Mouse (Mus musculus) CH12.LX (cell line): ENCODE results near the gene Gm6993. TPM values are rescaled to one million over a fixed set of nuclear protein-coding genes. Genes with fewer than 3 reads are reported as not detected.

Source experiments
- DNase-seq: peaks from one replicate; pipeline ENCODE4 v3.0.0-alpha.2; 2013; ENCODE audit errors: extremely low read depth
- H3K27ac ChIP-seq: 2 replicates; pipeline ENCODE4 v1.5.1; 2012; ENCODE audit warnings: low read depth, mild to moderate bottlenecking, control low read depth, moderate library complexity; ENCODE audit not compliant: insufficient read depth
- H3K27me3 ChIP-seq: replicated peaks from 2 replicates; pipeline ENCODE3; 2012; ENCODE audit warnings: inconsistent platforms
- H3K36me3 ChIP-seq, 2 experiments: replicated peaks in 1 of 2; 2 replicates each; pipeline versions ENCODE3 to v1.6.1; 2012; ENCODE audit warnings: inconsistent platforms in 1 of 2, low read length in 1 of 2, mild to moderate bottlenecking in 1 of 2, mixed read lengths in 1 of 2, moderate library complexity in 1 of 2; ENCODE audit not compliant: control insufficient read depth in 1 of 2, insufficient read depth in 1 of 2
- H3K4me1 ChIP-seq, 2 experiments: 2 replicates each; pipeline ENCODE4 v1.6.1; 2012; ENCODE audit warnings: inconsistent platforms in 1 of 2, moderate library complexity in 1 of 2; ENCODE audit not compliant: insufficient read depth in 2 of 2, control insufficient read depth in 1 of 2
- H3K4me2 ChIP-seq: 2 replicates; pipeline ENCODE4 v1.6.1; 2012; ENCODE audit warnings: low read depth, mild to moderate bottlenecking, control low read depth; ENCODE audit not compliant: poor library complexity, insufficient read depth, severe bottlenecking
- H3K4me3 ChIP-seq, 3 experiments: fragments of 150-350 bp in 1 of 3; sonication (generic) in 1 of 3; replicated peaks in 1 of 3; 2 replicates each; pipeline versions ENCODE3 to v1.5.1; 2011 to 2012; ENCODE audit warnings: low read depth in 2 of 3, low read length in 2 of 3, mild to moderate bottlenecking in 2 of 3, moderate library complexity in 2 of 3, control low read depth in 1 of 3, improper control_type of control experiment in 1 of 3, inconsistent platforms in 1 of 3, mixed read lengths in 1 of 3; ENCODE audit not compliant: poor library complexity in 1 of 3
- H3K79me2 ChIP-seq: replicated peaks from 2 replicates; pipeline ENCODE4 v1.6.1; 2012; ENCODE audit warnings: mild to moderate bottlenecking, moderate library complexity; ENCODE audit not compliant: control insufficient read depth, poor library complexity, insufficient read depth, severe bottlenecking; ENCODE audit errors: extremely low read depth
- H3K9ac ChIP-seq: 2 replicates; pipeline ENCODE4 v1.6.1; 2012; ENCODE audit warnings: low read depth, mild to moderate bottlenecking, control low read depth, moderate library complexity; ENCODE audit not compliant: insufficient read depth
- H3K9me3 ChIP-seq: replicated peaks from 2 replicates; pipeline ENCODE3; 2012; ENCODE audit warnings: low read length, inconsistent platforms, mixed read lengths
- ETS1 ChIP-seq: conservative IDR thresholded peaks from 2 replicates; pipeline ENCODE4 v1.6.1; 2012; ENCODE audit warnings: low read depth, mild to moderate bottlenecking, inconsistent platforms, low read length, improper control_type of control experiment, moderate library complexity
- GABPA ChIP-seq: IDR thresholded peaks from 2 replicates; pipeline ENCODE4 v1.6.1; 2012; ENCODE audit warnings: low read depth, low read length, improper control_type of control experiment, inconsistent platforms; ENCODE audit not compliant: insufficient replicate concordance
- HCFC1 ChIP-seq: IDR thresholded peaks from 2 replicates; pipeline ENCODE4 v1.6.1; 2012; ENCODE audit warnings: low read depth, mild to moderate bottlenecking, inconsistent platforms, low read length, improper control_type of control experiment
- KAT2A ChIP-seq: IDR thresholded peaks from 2 replicates; pipeline ENCODE4 v1.6.1; 2012; ENCODE audit warnings: low read length, improper control_type of control experiment, inconsistent platforms; ENCODE audit not compliant: insufficient replicate concordance
- MAFK ChIP-seq: IDR thresholded peaks from 2 replicates; pipeline ENCODE4 v1.6.1; 2011; ENCODE audit warnings: low read length, improper control_type of control experiment; ENCODE audit not compliant: insufficient replicate concordance
- MAZ ChIP-seq: IDR thresholded peaks from 2 replicates; pipeline ENCODE4 v1.6.1; 2012; ENCODE audit warnings: low read depth, mild to moderate bottlenecking, inconsistent platforms, low read length, improper control_type of control experiment, moderate library complexity
- MEF2A ChIP-seq: IDR thresholded peaks from 2 replicates; pipeline ENCODE4 v1.6.1; 2014; ENCODE audit warnings: low read depth, mild to moderate bottlenecking, inconsistent platforms, low read length, improper control_type of control experiment, borderline replicate concordance
- POLR2AphosphoS2 ChIP-seq: IDR thresholded peaks from 2 replicates; pipeline ENCODE4 v1.6.1; 2011; ENCODE audit warnings: low read depth, low read length, improper control_type of control experiment
- RCOR1 ChIP-seq: conservative IDR thresholded peaks from 2 replicates; pipeline ENCODE4 v1.6.1; 2012; ENCODE audit warnings: low read depth, mild to moderate bottlenecking, inconsistent platforms, low read length, improper control_type of control experiment
- SMC3 ChIP-seq: IDR thresholded peaks from 2 replicates; pipeline ENCODE4 v1.6.1; 2011; ENCODE audit warnings: low read depth, low read length, improper control_type of control experiment
- UBTF ChIP-seq: IDR thresholded peaks from 2 replicates; pipeline ENCODE4 v1.6.1; 2012; ENCODE audit warnings: low read depth, mild to moderate bottlenecking, inconsistent platforms, low read length, improper control_type of control experiment, moderate library complexity
- USF1 ChIP-seq: IDR thresholded peaks from 2 replicates; pipeline ENCODE4 v1.6.1; 2014; ENCODE audit warnings: low read depth, mild to moderate bottlenecking, inconsistent platforms, low read length, improper control_type of control experiment
- ZC3H11A ChIP-seq: IDR thresholded peaks from 2 replicates; pipeline ENCODE4 v1.6.1; 2012; ENCODE audit warnings: low read depth, mild to moderate bottlenecking, inconsistent platforms, low read length, improper control_type of control experiment
- ZKSCAN1 ChIP-seq: IDR thresholded peaks from 2 replicates; pipeline ENCODE4 v1.6.1; 2012; ENCODE audit warnings: low read depth, inconsistent platforms, low read length, improper control_type of control experiment, borderline replicate concordance
- ZNF384 ChIP-seq: IDR thresholded peaks from 2 replicates; pipeline ENCODE4 v1.6.1; 2012; ENCODE audit warnings: low read depth, low read length, improper control_type of control experiment, inconsistent platforms
- dilution Hi-C: fragments of 300-500 bp; cut with MboI; formaldehyde crosslinking; loops from 2 replicates; pipeline ENCODE4 v1.14.3; 2020; ENCODE audit warnings: low sequenced_read_pairs; ENCODE audit not compliant: extremely low pct_unique_long_range_greater_than_20kb, extremely low pct_ligation_motif_present
- in situ Hi-C: fragments of 300-500 bp; cut with MboI; formaldehyde crosslinking; loops from 3 replicates; pipeline ENCODE4 v1.14.3; 2019; ENCODE audit warnings: low sequenced_read_pairs, low pct_ligation_motif_present, low pct_unique_long_range_greater_than_20kb, mixed read lengths
- polyA plus RNA-seq: library from polyadenylated mRNA; unstranded; fragments of >175 nt; gene quantifications from 2 replicates; pipeline ENCODE4 v1.2.1, GENCODE M21; 2012; ENCODE audit warnings: low read depth; ENCODE audit not compliant: insufficient read length
- total RNA-seq, 2 experiments: library from RNA; depleted of rRNA; stranded (reverse); fragments of 300-350 nt in 1 of 2; fragments of >200 nt in 1 of 2; gene quantifications; 2 replicates each; pipeline ENCODE4 v1.2.3; 2012 to 2014

The Gm6993 gene
- total and polyA plus RNA-seq, 3 experiments = not detected

- Histone ChIP-seq H3K79me2 (no peaks in the 10 kb centered on the region), H3K27ac (no peak overlapping the region), H3K4me2 (no peak overlapping the region), H3K27me3 (no peaks in the 10 kb centered on the region), H3K4me1 (no peaks in the 10 kb centered on the region), H3K36me3 (no peaks in the 10 kb centered on the region), H3K9ac (no peak overlapping the region), H3K4me3 (no peak overlapping the region), H3K9me3 (no peaks in the 10 kb centered on the region)
- dilution Hi-C loops (no loop called here), in situ Hi-C loops (no loop called here)
- DNase-seq = no peak
- TF ChIP-seq UBTF = no peak
- TF ChIP-seq POLR2AphosphoS2 = no peak
- TF ChIP-seq MAZ = no peak
Observed at GRCm38 (mm10) chr12:31272012-31272735, 31.6 kb downstream of the Gm6993 start.

GRCm38 (mm10) chr12:31272846-31273245 is 32.3 kb downstream of the Gm6993 start:
- Histone ChIP-seq H3K79me2 (no peaks in the 10 kb centered on the region), H3K27me3 (no peaks in the 10 kb centered on the region), H3K9me3 (no peaks in the 10 kb centered on the region), H3K4me1 (no peaks in the 10 kb centered on the region), H3K4me2 (no peak overlapping the region), H3K4me3 (no peak overlapping the region), H3K9ac (no peak overlapping the region), H3K27ac (no peak overlapping the region), H3K36me3 (no peaks in the 10 kb centered on the region)
- no peak for DNase-seq
- no peak for TF ChIP-seq UBTF
- TF ChIP-seq HCFC1 = no peak
- no peak for TF ChIP-seq ZC3H11A
- TF ChIP-seq GABPA = no peak
- TF ChIP-seq ZNF384 = no peak
- TF ChIP-seq ZKSCAN1 = no peak
- no peak for TF ChIP-seq SMC3
- no peak for TF ChIP-seq ETS1
- TF ChIP-seq MEF2A = no peak
- no peak for TF ChIP-seq RCOR1
- TF ChIP-seq USF1 = no peak
- no peak for TF ChIP-seq MAFK
- no peak for TF ChIP-seq KAT2A
- in situ Hi-C loops = no loop called here
- dilution Hi-C loops = no loop called here
